Mouse (Mus musculus): ENCODE results near the gene Nek7.

The Nek7 gene

DNA sequence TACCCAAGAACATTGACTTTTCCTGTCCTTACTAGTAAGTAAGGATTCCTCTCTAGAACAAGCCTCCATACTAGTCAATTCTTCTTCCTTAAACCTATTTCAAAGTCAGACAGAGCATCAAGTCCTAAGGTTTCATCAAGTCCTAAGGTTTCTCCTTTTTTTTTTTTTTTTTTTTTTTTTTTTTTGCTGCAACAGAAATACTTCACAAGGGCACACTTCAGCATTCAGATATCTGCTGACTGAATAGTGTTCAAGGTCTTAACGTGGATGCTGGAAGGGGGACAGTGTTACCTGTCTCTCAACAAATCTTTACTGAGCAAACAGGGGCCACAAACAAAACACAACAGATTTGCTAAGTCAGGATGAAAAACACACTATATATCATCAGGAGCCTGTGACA is 7.8 kb downstream of the Nek7 start:
- in situ Hi-C loops (cut with MboI, MseI): loop anchor here (25.0 kb wide), 2 partner anchors 475 to 2000 kb away; partner anchors contain the start of gene Zfp281 (in 1 of the 2)

DNA sequence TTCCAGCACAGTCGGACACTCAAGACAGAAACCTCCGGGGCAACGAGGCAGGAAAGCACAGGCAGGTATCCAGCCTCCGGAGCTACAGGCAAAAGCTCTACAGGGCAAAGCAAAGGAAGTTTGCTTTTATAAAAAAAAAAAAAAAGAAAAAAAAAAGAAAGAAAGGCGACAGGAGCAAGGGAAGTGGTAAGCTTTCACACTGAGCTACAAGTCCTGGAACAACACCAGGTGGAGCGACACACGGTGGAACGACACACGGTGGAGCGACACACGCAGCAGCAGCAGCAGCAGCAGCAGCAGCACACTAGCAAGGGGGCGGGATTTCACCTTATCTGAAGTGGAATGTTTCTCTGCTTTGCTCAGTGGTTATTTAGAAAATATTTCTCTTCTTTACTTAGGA is 10.8 kb downstream of the Nek7 start:
- in situ Hi-C loops (cut with MboI, MseI): loop anchor here (25.0 kb wide), 2 partner anchors 472 to 1997 kb away; partner anchors contain the start of gene Zfp281 (in 1 of the 2)

DNA sequence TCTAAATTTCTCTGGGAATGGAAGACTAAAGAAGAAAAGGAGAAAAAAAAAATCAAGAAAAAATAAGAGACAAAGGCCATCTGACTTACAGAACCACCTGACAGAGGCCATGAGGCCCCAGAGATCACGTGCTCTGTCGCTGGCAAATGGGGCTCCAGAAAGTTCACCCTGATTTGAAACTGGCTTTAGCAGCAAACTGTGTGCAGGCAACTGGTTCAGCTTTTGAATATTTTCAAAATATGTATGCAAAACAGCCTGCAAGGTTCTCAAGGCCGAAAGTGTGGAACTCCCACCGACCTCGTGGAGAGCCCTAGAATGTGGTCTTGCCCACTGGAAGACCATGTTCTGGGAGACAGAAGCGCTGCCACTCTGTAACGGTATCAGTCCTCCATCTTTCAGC is 11.6 kb downstream of the Nek7 start:
- in situ Hi-C loops (cut with MboI, MseI): loop anchor here (25.0 kb wide), 2 partner anchors 471 to 1996 kb away; partner anchors contain the start of gene Zfp281 (in 1 of the 2)

DNA sequence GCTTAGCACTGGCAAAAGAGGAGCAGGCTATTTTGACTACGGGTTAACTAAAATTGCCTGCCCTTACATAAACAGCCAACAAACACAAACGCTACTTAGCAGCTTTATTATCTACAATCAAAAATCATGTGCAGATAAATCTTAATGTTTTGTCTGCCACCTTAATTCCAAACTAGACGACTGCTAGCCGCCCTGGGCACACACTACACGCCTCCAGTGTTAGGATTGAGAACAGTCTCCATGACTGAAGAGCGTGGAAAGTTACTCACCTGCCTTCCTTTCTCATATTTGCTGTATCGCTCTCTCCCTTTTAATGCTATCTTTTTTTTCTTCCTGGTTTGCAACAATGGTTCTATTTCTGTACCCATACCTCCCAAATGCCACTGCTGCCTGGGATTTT is 12.1 kb downstream of the Nek7 start:
- in situ Hi-C loops (cut with MboI, MseI): loop anchor here (25.0 kb wide), 2 partner anchors 471 to 1996 kb away; partner anchors contain the start of gene Zfp281 (in 1 of the 2)

DNA sequence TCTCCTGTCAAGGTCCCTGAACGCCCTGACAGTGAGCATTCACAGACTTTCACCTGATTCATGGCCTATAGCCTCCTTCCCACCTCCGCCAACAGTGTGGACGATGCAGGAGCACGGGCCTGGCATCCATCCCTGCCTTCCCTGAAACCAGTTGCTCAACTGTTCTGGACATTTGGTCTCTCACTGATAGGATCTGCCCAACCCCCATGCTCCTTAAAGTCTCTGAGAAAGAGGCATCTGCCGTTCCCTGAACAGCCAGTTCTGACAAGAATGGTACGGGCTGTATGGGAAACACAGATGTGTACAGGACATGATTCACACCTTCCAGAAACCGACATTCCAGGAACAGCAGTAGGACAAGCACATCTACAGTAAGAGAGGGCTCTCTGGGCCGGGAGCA is 13.2 kb downstream of the Nek7 start:
- in situ Hi-C loops (cut with MboI, MseI): loop anchor here (25.0 kb wide), 2 partner anchors 469 to 1994 kb away; partner anchors contain the start of gene Zfp281 (in 1 of the 2)

DNA sequence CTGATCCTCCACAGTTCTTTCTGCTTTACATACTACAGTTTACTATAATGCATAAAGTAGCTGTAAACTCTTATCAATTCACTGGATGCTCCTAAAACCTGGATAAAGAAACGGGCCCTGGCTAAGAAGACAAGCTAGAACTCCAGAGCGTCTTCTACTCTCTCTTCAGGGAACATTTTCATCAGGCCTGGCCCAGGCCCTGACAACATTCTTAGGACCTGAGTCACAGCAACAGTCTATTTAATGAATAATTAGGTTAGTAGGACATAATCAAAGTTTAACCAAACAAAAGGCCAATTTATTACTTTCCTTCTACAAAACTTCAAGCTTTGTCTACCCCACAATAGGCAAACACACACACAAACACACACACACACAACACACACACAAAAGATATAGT is 15.2 kb downstream of the Nek7 start:
- in situ Hi-C loops (cut with MboI, MseI): loop anchor here (5.0 to 25.0 kb wide), 3 partner anchors 467 to 1992 kb away; partner anchors contain the start of gene Zfp281 (in 1 of the 2)

DNA sequence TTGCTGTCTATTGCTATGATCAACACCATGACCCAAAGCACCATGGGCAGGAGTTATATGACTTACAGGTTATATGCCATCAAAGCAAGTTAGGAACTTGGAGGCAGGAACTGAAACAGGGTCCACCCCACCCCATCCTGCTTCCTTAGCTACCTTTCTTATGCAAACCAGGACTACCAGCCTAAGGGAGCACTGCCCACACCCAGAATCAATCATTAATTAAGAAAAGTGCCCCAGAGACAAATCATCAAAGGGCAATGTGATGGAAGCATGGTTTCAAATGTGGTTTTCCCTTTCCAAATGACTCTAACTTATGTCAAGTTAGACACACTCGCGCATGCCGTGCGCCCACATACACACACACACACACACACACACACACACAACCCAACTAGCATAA is 16.0 kb downstream of the Nek7 start:
- in situ Hi-C loops (cut with MboI, MseI): loop anchor here (5.0 to 25.0 kb wide), 3 partner anchors 467 to 1992 kb away; partner anchors contain the start of gene Zfp281 (in 1 of the 2)

DNA sequence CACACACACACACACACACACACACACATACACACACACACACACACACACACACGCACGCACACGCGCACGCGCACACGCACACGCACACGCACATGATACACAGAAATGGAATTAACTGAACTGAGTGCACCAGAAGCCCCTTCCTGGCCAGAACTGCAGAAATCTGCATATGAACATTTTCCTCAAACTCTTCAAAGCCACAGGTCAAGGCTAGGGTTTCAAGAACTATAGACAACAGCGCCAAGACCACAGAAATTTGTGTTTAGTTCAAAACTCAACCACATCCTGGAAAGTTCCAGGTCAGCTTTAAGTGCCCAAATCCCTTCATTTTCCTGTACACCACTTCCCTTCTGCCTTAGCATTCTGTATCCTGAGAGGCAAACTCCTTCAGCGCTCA is 21.9 kb downstream of the Nek7 start:
- in situ Hi-C loops (cut with MboI, MseI): no loop called here

DNA sequence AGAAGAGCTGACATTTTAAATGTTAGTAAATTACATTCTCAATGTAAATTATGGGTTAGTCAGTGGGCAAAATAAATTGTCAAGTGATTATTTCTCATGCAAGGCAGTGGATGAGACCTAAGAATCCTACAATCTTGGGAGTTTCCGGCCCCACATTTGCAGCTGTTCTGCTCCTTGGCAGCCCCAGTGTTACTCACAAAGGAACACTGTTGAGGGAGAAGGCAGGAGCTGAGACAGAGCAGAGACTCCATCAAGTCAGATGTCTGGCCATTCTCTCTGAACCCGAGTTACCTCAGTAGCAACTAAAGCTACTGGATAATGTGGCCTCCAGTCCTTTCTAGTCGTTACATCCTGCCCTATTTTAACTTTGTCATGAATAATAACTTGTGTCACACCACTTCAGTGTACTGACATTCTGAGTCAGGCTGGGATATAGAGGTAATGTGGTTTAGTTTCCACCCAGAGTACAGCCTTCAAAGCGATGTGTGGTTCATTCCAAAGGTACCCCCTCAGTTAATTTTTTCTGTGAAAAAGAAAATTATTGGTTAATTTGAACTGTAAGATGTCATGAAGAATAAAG is 23.7 kb downstream of the Nek7 start:
- in situ Hi-C loops (cut with MboI, MseI): no loop called here

DNA sequence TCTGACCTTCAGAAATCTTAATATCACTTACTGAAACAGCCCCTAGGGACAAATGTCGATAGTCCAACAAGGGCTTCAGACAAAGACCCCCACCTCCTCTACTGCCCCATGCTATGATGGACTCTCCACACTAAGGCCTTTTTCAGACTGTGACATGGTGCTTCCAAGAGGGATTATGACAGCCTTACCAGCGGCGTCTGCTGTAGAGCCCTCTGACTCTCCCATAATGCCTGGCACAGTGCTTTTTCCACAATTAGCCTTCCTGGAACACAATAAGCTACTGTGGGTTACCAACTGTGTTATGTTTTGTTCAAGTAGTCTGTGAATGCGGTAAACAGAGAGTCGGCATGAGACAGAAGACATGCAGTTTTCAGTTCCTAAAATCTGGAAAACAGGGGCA is 25.0 kb downstream of the Nek7 start:
- in situ Hi-C loops (cut with MboI, MseI): no loop called here

DNA sequence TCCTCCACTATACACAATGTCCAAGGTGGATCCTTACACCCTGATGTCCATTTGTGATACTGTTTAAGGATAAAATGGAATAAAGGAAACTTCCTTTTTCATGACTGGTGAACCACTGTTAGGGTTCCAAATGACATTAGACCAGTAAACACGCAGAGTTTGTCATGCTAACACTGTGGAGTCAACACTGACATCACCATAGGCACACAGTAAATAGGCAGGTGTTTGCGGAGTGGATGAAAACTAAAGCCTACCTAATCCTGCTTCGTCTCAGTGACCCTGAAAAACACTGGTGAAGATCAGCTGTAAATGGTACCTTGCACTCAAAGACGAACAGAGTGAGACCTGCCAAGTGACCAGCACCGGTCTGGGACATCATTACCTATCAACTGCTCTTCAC is 26.0 kb downstream of the Nek7 start:
- in situ Hi-C loops (cut with MboI, MseI): no loop called here

DNA sequence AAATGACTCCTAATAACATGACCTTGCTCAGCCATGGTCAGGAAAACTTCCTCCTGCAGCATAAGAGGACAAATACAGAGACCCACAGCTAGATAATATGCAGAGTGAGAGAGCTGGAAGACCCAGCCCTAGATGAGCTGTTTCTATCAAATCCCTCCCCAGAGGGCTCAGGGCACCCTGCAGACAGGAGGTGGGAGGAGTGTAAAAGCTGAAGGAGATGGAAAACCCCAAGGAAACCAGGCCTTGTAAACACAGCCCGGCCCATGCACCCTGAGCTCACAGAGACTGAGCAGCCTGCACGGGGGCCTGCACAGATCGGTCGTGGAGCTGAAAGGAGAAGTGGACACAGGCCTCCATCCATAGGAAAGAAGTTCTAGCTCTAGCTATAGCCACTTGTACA is 27.5 kb downstream of the Nek7 start:
- in situ Hi-C loops (cut with MboI, MseI): no loop called here

DNA sequence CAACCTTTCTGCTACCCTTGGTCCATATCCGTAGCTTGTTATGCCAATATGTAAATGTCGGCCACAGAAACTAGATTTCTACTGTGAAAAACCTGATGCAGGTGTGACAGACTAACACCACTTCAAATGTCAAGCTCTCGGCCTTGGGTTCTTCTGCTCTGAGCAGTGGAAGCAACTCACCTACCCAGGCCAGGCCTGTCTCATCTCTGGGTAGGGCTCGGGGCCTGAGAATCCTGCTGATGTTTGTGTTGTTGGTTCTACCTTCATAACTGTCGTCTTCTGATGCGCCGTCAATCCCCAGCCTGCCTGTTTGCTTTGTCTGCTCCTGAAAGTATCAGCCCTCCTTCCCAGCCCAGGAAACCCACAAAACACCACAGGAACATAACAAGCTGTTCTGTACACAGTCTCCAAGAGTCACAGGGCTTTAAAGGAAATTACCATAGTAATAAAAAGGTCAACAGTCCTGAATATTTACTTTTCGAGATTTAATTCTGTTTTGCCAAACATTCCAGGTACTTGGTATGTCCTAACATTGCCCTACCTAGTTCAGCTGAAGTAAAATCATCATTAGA is 29.4 kb downstream of the Nek7 start:
- in situ Hi-C loops (cut with MboI, MseI): no loop called here

DNA sequence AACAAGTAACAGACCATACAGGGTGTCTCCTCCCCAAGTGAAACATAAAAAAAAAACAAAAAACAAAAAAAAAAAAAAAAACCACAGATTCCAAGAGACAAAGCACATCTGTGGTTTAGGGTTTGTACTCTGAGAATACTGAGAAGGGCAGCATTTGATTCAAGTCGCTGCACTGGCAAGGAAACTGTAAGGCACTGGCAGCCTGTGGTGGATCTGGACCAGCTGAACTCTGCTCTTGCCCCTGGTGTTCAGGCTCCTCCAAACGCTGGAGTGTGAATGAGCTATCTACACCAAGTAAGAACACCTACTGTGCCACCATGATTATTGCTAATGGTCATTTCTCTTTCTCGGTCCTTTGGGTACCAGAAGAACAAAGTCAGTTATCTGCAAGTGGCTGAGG is 30.8 kb downstream of the Nek7 start:
- in situ Hi-C loops (cut with MboI, MseI): no loop called here

DNA sequence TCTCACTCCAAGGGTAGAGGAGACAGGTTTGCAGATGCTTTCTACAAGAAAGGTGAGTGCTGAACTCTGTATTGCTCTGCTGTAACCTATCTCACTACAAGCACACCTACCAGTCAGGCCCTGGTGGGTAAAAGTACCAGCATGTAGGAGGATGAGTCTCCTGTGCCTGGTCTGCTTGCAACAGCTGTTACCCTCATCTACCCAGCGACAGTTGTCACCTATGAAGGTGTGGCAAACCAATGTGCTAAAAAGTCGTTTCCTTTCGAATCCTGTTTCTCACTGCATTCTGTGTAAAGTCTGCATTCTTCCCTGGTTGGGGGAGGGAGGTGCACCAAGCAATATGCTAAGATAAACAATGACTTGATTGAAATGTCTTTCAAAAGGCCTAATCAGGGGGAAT is 32.1 kb downstream of the Nek7 start:
- in situ Hi-C loops (cut with MboI, MseI): no loop called here

DNA sequence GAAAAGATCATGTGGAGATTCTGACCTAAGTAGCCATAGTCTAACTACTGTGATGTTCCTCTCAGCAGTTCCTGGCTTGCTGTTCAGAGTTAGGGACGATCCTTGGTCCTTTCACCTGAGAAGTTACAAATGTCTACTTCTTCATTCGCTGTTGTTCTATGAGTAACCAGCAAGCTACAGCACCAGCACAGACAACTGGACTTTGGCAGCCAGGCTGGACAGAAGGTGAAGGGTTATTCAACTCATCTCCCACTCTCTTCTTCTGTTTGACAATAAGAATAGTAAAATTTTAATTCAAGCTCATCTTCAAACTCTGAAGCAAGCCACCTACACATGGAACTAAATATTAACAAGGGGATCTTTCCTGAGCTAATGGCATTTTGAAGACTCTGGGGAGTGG is 33.0 kb downstream of the Nek7 start:
- in situ Hi-C loops (cut with MboI, MseI): no loop called here

DNA sequence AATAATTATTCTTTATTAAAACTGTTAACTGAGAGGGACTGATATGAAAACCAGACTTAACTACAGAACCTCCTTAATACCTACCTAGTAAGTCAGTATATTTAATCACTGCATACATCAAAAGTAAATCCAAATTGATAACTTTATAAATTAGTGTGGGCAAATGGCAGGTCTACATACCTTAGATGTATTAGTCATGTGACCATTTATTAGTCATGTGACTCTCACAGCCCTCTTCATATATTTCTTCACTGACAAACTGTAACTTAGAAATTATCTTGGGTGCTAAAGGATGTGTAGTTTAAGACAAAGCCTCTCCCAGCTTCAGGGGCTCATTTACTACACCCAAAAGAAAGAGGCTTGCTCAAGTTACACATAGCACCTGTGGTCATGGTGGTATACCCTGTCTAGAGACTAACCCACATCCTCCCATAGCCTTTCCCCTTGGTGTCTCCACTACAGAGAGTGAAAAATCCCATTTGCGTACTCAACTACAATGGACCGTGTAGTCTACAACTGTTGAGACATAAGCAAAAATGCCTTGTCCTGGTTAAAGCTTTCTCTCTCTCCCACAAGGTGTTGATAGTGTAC is 35.4 kb downstream of the Nek7 start:
- in situ Hi-C loops (cut with MboI, MseI): no loop called here

DNA sequence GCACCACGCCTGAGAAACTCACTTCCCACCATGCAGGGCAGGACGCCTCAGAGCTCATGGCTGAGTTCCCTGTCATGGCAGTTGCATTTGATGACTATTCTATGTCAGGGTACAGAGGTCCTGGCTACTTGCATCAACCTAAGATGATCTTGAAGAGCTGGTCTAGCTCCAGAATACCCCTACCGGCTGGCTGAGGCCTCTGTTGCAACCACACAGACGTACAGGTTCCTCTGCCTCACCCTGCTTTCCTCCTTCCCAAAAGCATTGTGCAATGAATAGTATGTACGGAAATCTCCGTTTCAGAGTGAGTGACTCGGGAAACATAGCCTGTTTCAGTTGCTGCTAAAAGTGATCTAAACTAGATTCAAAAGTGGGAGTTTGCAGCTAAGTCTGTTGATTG is 37.7 kb downstream of the Nek7 start:
- in situ Hi-C loops (cut with MboI, MseI): no loop called here

DNA sequence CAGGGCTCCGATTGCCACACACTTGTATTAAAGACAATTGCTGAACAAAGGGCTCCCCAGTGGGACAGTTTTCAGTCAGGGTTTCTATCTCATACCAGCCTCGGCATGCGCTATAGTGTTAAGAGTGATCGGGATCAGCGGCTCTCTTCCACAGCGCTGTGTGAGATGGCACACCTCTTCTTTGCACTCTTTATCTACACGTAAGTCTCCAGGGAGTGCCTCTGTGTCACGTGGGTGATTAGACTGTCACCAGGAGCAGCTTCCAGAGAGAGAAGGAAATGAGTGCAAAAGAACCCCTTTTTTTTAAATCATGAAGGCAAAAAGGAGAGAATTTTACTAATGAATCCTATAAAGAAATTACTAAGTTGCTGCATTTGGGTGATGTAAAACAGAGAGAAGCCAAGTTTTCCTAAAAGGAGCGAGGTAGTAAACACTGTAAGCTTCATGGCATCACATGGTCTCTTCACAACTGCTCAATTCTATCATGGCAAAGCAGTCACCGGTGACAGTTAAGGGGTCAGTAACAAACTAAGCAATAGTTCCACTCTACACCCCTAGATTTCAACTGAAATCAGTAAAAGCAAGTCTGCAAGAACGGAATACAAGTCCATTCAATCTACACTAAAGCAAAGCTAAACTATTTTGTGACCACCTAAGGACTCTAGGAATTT is 40.0 kb downstream of the Nek7 start:
- in situ Hi-C loops (cut with MboI, MseI): no loop called here

DNA sequence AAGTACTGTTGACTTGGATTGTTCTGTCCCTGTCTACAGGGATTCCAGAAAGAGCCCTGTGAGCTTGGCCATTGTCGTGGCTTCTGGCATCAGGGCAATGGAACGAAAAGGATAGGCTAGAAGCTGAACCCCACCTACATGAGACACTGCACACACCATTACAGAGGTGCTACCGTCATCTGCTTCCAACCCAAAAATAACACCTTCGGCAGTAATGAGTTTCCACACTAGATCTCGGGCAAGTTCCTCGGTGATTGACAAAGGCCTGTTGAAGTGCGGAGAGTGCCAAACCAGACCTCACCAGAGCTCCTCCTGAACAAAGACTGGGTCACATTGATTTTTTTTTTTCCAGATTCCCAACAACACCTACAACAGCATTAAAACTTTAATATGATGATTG is 40.7 kb downstream of the Nek7 start:
- in situ Hi-C loops (cut with MboI, MseI): no loop called here

DNA sequence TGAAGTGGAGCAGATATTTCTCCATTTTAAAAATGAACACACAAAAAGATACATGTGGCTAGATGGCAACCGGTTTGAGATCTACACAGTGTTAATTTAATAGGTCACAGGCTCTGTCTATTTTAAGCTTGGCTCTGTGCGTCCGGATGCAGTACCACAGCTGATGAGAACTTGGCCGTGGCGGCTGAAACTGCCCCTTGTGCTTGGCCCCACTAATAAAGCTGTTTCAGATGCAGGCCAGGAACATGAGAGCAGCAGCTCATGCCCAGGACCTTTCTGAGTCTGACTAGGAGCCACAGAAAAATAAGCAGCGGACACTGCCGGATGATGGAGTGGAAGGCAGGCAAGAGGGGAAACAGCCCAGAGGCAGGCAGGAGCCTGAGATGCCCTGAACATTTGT is 43.1 kb downstream of the Nek7 start:
- in situ Hi-C loops (cut with MboI, MseI): no loop called here

DNA sequence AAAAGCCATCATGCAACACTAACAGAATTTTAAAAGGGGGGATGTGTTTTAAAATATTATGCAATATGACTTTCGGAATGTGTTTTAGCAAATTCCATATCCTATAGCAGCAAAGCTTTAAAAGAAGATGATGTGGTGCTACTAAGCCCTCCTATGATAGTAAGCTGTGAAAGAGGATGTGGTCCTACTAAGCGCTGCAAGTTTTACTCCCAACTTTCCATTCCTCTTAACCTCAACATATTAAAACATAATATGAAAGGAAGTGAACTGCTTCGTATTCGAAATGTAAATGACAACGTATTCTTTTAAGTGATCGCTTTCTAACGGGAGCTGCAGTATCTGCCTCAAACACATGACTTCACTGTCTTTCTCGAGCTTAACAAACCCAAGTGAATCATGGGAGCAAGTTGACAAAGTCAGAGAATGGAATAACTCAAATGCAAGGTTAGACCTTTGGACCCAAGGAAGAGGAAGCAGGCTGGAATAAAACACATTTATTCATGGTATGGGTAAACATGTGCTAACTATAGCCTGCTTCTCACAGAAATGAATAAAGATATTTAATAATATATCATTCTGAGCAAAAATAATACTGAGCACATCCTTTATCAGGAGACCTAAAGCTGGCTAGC is 43.8 kb downstream of the Nek7 start:
- in situ Hi-C loops (cut with MboI, MseI): no loop called here
